Mouse (Mus musculus) MEL (cell line): ENCODE measurements at regions not wholly inside any gene's neighbourhood (a gene's known extent, or its start where the extent isn't known, plus 50 kb on each side); places are given as distances from the start of the nearest gene placed in this dataset.

Experiments
- DNase-seq: peaks from one replicate; pipeline ENCODE4 v3.0.0; 2011; ENCODE audit warnings: low read depth, low spot score
- H3K27ac ChIP-seq: 2 replicates; pipeline ENCODE4 v1.5.1; 2012; ENCODE audit warnings: low read depth, mild to moderate bottlenecking, control low read depth, low read length, moderate library complexity; ENCODE audit not compliant: control insufficient read depth
- H3K27me3 ChIP-seq, 2 experiments: fragments of 150-350 bp in 1 of 2; sonication (generic) in 1 of 2; 2 replicates each; pipeline ENCODE4 v1.6.1; 2012; ENCODE audit warnings: low read length in 2 of 2, mild to moderate bottlenecking in 2 of 2, improper control_type of control experiment in 1 of 2, moderate library complexity in 1 of 2; ENCODE audit not compliant: insufficient read depth in 2 of 2, control insufficient read depth in 1 of 2
- H3K36me3 ChIP-seq, 2 experiments: 2 replicates each; pipeline ENCODE4 v1.6.1; 2012 to 2014; ENCODE audit warnings: low read length in 2 of 2, improper control_type of control experiment in 1 of 2, inconsistent platforms in 1 of 2, mild to moderate bottlenecking in 1 of 2; ENCODE audit not compliant: insufficient read depth in 2 of 2, control insufficient read depth in 1 of 2
- H3K4me1 ChIP-seq, 2 experiments: fragments of 150-350 bp in 1 of 2; sonication (generic) in 1 of 2; 2 replicates each; pipeline ENCODE4 v1.6.1; 2012; ENCODE audit warnings: low read length in 2 of 2, improper control_type of control experiment in 1 of 2, mild to moderate bottlenecking in 1 of 2; ENCODE audit not compliant: insufficient read depth in 2 of 2, control insufficient read depth in 1 of 2
- H3K4me3 ChIP-seq, 2 experiments: fragments of 150-350 bp in 1 of 2; sonication (generic) in 1 of 2; 2 replicates each; pipeline ENCODE4 v1.5.1; 2012; ENCODE audit warnings: low read depth in 2 of 2, low read length in 2 of 2, mild to moderate bottlenecking in 2 of 2, moderate library complexity in 2 of 2, control low read depth in 1 of 2, improper control_type of control experiment in 1 of 2; ENCODE audit not compliant: control insufficient read depth in 1 of 2, insufficient read depth in 1 of 2
- H3K79me2 ChIP-seq: 2 replicates; pipeline ENCODE4 v1.6.1; 2012; ENCODE audit warnings: mild to moderate bottlenecking, low read length, moderate library complexity; ENCODE audit not compliant: control insufficient read depth, poor library complexity, insufficient read depth
- H3K9ac ChIP-seq: 2 replicates; pipeline ENCODE4 v1.6.1; 2012; ENCODE audit warnings: low read depth, mild to moderate bottlenecking, control low read depth, low read length, moderate library complexity; ENCODE audit not compliant: control insufficient read depth, poor library complexity, severe bottlenecking
- H3K9me3 ChIP-seq: fragments of 150-350 bp; sonication (generic); replicated peaks from 2 replicates; pipeline ENCODE4 v1.6.1; 2012; ENCODE audit warnings: mild to moderate bottlenecking, low read length, improper control_type of control experiment, moderate library complexity; ENCODE audit not compliant: insufficient read depth
- BHLHE40 ChIP-seq: IDR thresholded peaks from 2 replicates; pipeline ENCODE4 v1.6.1; 2012; ENCODE audit warnings: low read depth, mild to moderate bottlenecking, inconsistent platforms, low read length, improper control_type of control experiment, borderline replicate concordance
- CHD1 ChIP-seq: IDR thresholded peaks from 2 replicates; pipeline ENCODE4 v1.6.1; 2012; ENCODE audit warnings: low read depth, mild to moderate bottlenecking, inconsistent platforms, low read length, improper control_type of control experiment
- CHD2 ChIP-seq: IDR thresholded peaks from 2 replicates; pipeline ENCODE4 v1.6.1; 2011; ENCODE audit warnings: low read length, improper control_type of control experiment
- ELF1 ChIP-seq: IDR thresholded peaks from 2 replicates; pipeline ENCODE4 v1.6.1; 2014; ENCODE audit warnings: low read depth, mild to moderate bottlenecking, inconsistent platforms, low read length, improper control_type of control experiment, moderate library complexity
- EP300 ChIP-seq, 2 experiments: IDR thresholded peaks; 2 replicates each; pipeline ENCODE4 v1.6.1; 2011; ENCODE audit warnings: improper control_type of control experiment in 2 of 2, low read length in 2 of 2, low read depth in 1 of 2, mild to moderate bottlenecking in 1 of 2
- HCFC1 ChIP-seq: IDR thresholded peaks from 2 replicates; pipeline ENCODE4 v1.6.1; 2012; ENCODE audit warnings: low read depth, mild to moderate bottlenecking, inconsistent platforms, low read length, improper control_type of control experiment, moderate library complexity
- JUND ChIP-seq: IDR thresholded peaks from 2 replicates; pipeline ENCODE4 v1.6.1; 2011; ENCODE audit warnings: low read depth, mild to moderate bottlenecking, improper control_type of control experiment, low read length
- MAFK ChIP-seq: IDR thresholded peaks from 2 replicates; pipeline ENCODE4 v1.6.1; 2011; ENCODE audit warnings: low read depth, mild to moderate bottlenecking, low read length, improper control_type of control experiment, borderline replicate concordance
- MAZ ChIP-seq: IDR thresholded peaks from 2 replicates; pipeline ENCODE4 v1.6.1; 2012; ENCODE audit warnings: low read depth, mild to moderate bottlenecking, inconsistent platforms, low read length, improper control_type of control experiment
- MXI1 ChIP-seq: IDR thresholded peaks from 2 replicates; pipeline ENCODE4 v1.6.1; 2011; ENCODE audit warnings: mild to moderate bottlenecking, low read depth, low read length, improper control_type of control experiment
- MYB ChIP-seq: IDR thresholded peaks from 2 replicates; pipeline ENCODE4 v1.6.1; 2011; ENCODE audit warnings: mild to moderate bottlenecking, low read depth, low read length, improper control_type of control experiment
- MYC ChIP-seq: IDR thresholded peaks from 2 replicates; pipeline ENCODE4 v1.6.1; 2011; ENCODE audit warnings: low read depth, mild to moderate bottlenecking, low read length, improper control_type of control experiment, moderate library complexity
- POLR2AphosphoS5 ChIP-seq: IDR thresholded peaks from 2 replicates; pipeline ENCODE4 v1.6.1; 2012; ENCODE audit warnings: low read depth, borderline replicate concordance, mild to moderate bottlenecking, inconsistent platforms, low read length, moderate library complexity, mixed read lengths
- RAD21 ChIP-seq: IDR thresholded peaks from 2 replicates; pipeline ENCODE4 v1.6.1; 2011; ENCODE audit warnings: mild to moderate bottlenecking, low read depth, low read length, improper control_type of control experiment
- RCOR1 ChIP-seq: IDR thresholded peaks from 2 replicates; pipeline ENCODE4 v1.6.1; 2012; ENCODE audit warnings: low read depth, mild to moderate bottlenecking, inconsistent platforms, low read length, improper control_type of control experiment
- TBP ChIP-seq: IDR thresholded peaks from 2 replicates; pipeline ENCODE4 v1.8.0; 2011; ENCODE audit warnings: low read depth, low read length, improper control_type of control experiment
- USF2 ChIP-seq, 2 experiments: IDR thresholded peaks; 2 replicates each; pipeline ENCODE4 v1.6.1; 2011 to 2012; ENCODE audit warnings: improper control_type of control experiment in 2 of 2, low read length in 2 of 2, borderline replicate concordance in 1 of 2, inconsistent platforms in 1 of 2, low read depth in 1 of 2, mild to moderate bottlenecking in 1 of 2; ENCODE audit not compliant: insufficient read depth in 1 of 2
- ZC3H11A ChIP-seq: IDR thresholded peaks from 2 replicates; pipeline ENCODE4 v1.6.1; 2012; ENCODE audit warnings: low read depth, mild to moderate bottlenecking, inconsistent platforms, low read length, improper control_type of control experiment
- ZNF384 ChIP-seq: IDR thresholded peaks from 2 replicates; pipeline ENCODE4 v1.6.1; 2012; ENCODE audit warnings: low read depth, mild to moderate bottlenecking, inconsistent platforms, low read length, improper control_type of control experiment

DNA sequence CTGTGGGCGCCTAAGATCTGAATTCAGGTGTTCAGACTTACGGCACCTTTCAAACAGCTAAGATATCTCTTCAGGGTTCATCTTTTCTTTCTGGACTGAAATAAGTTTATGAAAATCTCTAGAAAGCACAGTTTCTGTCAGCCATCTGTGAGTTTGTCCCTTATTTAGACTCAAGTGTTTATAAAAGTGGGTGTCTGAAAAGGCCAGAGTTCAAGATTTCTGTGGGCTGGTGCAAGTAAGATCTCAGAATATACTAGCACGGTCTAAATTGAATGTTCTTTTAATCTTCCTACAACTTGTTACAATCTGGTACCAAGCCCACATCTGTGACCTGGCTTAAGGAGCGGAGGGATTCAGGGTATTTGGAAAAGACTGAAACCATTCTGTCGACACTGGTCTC, 233.4 kb upstream of the Adgrl2 start:
- Histone ChIP-seq H3K4me3 (no peak overlapping the region), H3K9me3 (no peaks in the 10 kb centered on the region), H3K79me2 (no peaks in the 10 kb centered on the region), H3K4me1 (peaks cover 7 to 9% of the 10 kb centered on the region in 2 experiments), H3K36me3 (peaks cover 0 to 7% of the 10 kb centered on the region in 2 experiments; a peak in 2 of 4 replicates), H3K9ac (no peak overlapping the region), H3K27me3 (no peaks in the 10 kb centered on the region), H3K27ac (no peak overlapping the region)
- TF ChIP-seq HCFC1 (no peak), MXI1 (no peak), MYB (no peak), RCOR1 (no peak), RAD21 (no peak), CHD1 (no peak), USF2 (IDR thresholded peaks at IDR 0.05; ENCODE audit: borderline replicate concordance in 1 of 2, insufficient read depth in 1 of 2, low read depth in 1 of 2, low read length in 2 of 2) (no peak)
- no peak for DNase-seq

DNA sequence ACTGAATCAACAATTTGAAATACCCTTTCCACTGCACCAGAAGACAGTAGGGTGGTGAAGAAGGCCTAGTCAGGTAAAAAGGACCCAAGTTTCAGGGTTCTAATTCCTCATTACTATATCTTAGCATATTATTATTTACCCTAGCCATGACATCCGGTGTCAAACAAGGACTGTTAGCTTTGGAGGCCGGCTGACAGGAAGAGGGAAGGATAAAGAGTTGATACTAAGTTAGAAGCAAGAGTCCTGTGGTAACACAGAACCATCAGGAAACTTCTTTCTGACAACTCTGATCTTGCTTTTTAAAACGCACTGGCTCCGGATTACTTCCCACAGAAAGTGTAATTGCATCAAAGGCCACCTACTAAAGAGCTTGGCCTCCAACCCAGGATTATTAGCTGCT, 230.6 kb upstream of the Adgrl2 start:
- H3K27ac ChIP-seq, result no peak overlapping the region
- no peak overlapping the region for H3K4me3 ChIP-seq
- H3K79me2 ChIP-seq, result no peaks in the 10 kb centered on the region
- peaks cover 3% of the 10 kb centered on the region in 2 experiments for H3K4me1 ChIP-seq
- no peak for DNase-seq
- TF ChIP-seq ZNF384 (no peak), ELF1 (no peak), BHLHE40 (no peak), EP300 (IDR thresholded peaks at IDR 0.05; ENCODE audit: low read depth in 1 of 2, low read length in 2 of 2) (no peak), MYC (no peak), CHD2 (no peak), POLR2AphosphoS5 (no peak), MAFK (no peak), ZC3H11A (no peak), JUND (no peak), MXI1 (no peak), RAD21 (no peak), MYB (no peak), TBP (no peak), RCOR1 (no peak), MAZ (no peak)
- no peaks in the 10 kb centered on the region for H3K9me3 ChIP-seq
- no peak overlapping the region for H3K9ac ChIP-seq
- peaks cover 0 to 2% of the 10 kb centered on the region in 2 experiments; a peak in 2 of 4 replicates for H3K36me3 ChIP-seq
- H3K27me3 ChIP-seq, result no peaks in the 10 kb centered on the region
